ENCODE assay signal across 11 mouse cellular contexts in the genomic region with DNA sequence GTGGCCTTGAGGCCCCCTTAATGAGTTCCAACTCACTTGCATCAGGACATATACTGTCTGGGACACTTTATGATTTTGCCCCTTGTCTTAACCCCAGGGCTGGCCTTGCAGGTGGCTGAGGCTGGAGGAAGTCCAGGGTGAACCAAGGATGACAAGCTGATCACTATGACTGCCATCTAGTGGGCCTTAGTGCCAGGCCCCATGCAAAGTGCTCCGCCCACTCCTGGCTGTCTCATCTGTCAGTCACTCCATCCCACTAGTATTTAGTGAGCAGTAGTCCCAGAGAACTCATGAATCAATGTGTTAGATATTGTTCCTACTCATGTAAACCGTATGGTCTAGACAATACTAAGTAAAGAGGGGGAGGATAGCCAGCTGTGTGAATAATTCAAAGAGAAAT.
DNase-seq lines count a peak whose midpoint lies in the region; ATAC-seq and TF ChIP-seq lines count a peak whose summit lies in the region.
"Had no signal": no experiment of that assay in that cellular context is flagged by ENCODE, and none has a peak within 500 bp of the region (broad histone marks: within the 10 kb centered on the region; RNA-seq: fewer than 3 reads in every experiment).

No protein-coding gene starts in this region.

- no peak overlapping the region for H3K4me3 ChIP-seq in layer of hippocampus, adult 2 months
- H3K4me3 ChIP-seq in liver, embryonic 12.5 days = no peak overlapping the region
- H3K4me3 ChIP-seq: limb, embryonic 12.5 days had no signal

- DNase-seq in gastrocnemius, postnatal 25 days = peak; percentile 13
- no peak for DNase-seq in gastrocnemius, postnatal 10 days
- DNase-seq in left cerebral cortex, postnatal 4 days = peak; percentile 58
- no peak for DNase-seq in left cerebral cortex, postnatal 10 days (ENCODE audit: extremely low spot score in 1 of 2, low spot score in 2 of 2)
- peak; percentile 70 to 78 for DNase-seq in cerebellum, postnatal 10 days
- peak; percentile 48 to 67 for DNase-seq in layer of hippocampus, adult 2 months (ENCODE audit: low spot score in 2 of 2)
- no peak for DNase-seq in thymus, adult 18-20 months
- DNase-seq: lung, postnatal 10 days; thymus, adult 2 months had no signal

- no peaks in the 10 kb centered on the region for H3K36me3 ChIP-seq in liver, embryonic 12.5 days
- H3K36me3 ChIP-seq: limb, embryonic 12.5 days had no signal

- ATAC-seq in liver, embryonic 12.5 days = no peak

- peak; percentile 75 for TF ChIP-seq CTCF in layer of hippocampus, adult 2 months (conservative IDR thresholded peaks at IDR 0.05)

- no peaks in the 10 kb centered on the region for H3K4me1 ChIP-seq in liver, embryonic 12.5 days
- H3K4me1 ChIP-seq: limb, embryonic 12.5 days had no signal

- intact Hi-C loops in left cerebral cortex, postnatal 4 days (cut with DNase I) = no loop called here
- intact Hi-C loops in left cerebral cortex, postnatal 10 days (cut with DNase I) = no loop called here

- H3K27me3 ChIP-seq in liver, embryonic 12.5 days (replicated peaks) = no peaks in the 10 kb centered on the region
- H3K27me3 ChIP-seq: limb, embryonic 12.5 days had no signal

- 58% methylated on average over 2 of the region's 2 CpGs for WGBS in liver, embryonic 12.5 days (ENCODE audit: insufficient replicate concordance)

- H3K27ac ChIP-seq in layer of hippocampus, adult 2 months = no peak overlapping the region
- H3K27ac ChIP-seq in liver, embryonic 12.5 days = no peak overlapping the region
- H3K27ac ChIP-seq: limb, embryonic 12.5 days had no signal

- no peak overlapping the region for H3K9ac ChIP-seq in liver, embryonic 12.5 days
- H3K9ac ChIP-seq: limb, embryonic 12.5 days had no signal

- peaks cover 15% of the 10 kb centered on the region for H3K9me3 ChIP-seq in liver, embryonic 12.5 days (replicated peaks)
- H3K9me3 ChIP-seq: limb, embryonic 12.5 days had no signal

- no peak overlapping the region for H3K4me2 ChIP-seq in liver, embryonic 12.5 days
- H3K4me2 ChIP-seq: limb, embryonic 12.5 days had no signal

Comparison
In these comparisons a context has a peak if more than half of its experiments do, and no peak if none do; other contexts are left out.
1. DNase-seq: peak in gastrocnemius, postnatal 25 days (single experiment), left cerebral cortex, postnatal 4 days (single experiment), cerebellum, postnatal 10 days (2 of 2) and layer of hippocampus, adult 2 months (2 of 2); none in gastrocnemius, postnatal 10 days (single experiment), left cerebral cortex, postnatal 10 days (0 of 2) and thymus, adult 18-20 months (0 of 2).